Mouse (Mus musculus) neural tube, embryonic 12.5 days (tissue): ENCODE data around the gene Rpl23. TPM values are rescaled to one million over a fixed set of nuclear protein-coding genes. Genes with fewer than 3 reads are reported as not detected.
A peak's percentile ranks its signal among the peaks of the same experiment; 100 is the strongest.
"Not testable (repeated sequence)": the region's sequence is repeated elsewhere in the genome, so short reads cannot be mapped to it uniquely, and the experiment has no call there.

Experiments used
- ATAC-seq: fragments of 200-750 bp; cut with Nextera tagmentation; 2 replicates; pipeline ENCODE4 v1.8.0; 2017; ENCODE audit warnings: low read depth, mild to moderate bottlenecking, moderate TSS enrichment, moderate library complexity; ENCODE audit not compliant: low FRiP score
- H3K27ac ChIP-seq: fragments of 300-500 bp; sonication (generic); 2 replicates; pipeline ENCODE4 v1.5.1; 2016
- H3K27me3 ChIP-seq: fragments of 300-500 bp; sonication (generic); replicated peaks from 2 replicates; pipeline ENCODE4 v1.6.1; 2016; ENCODE audit warnings: mild to moderate bottlenecking
- H3K36me3 ChIP-seq: fragments of 300-500 bp; sonication (generic); 2 replicates; pipeline ENCODE4 v1.6.1; 2016; ENCODE audit warnings: mild to moderate bottlenecking
- H3K4me1 ChIP-seq: fragments of 300-500 bp; sonication (generic); 2 replicates; pipeline ENCODE4 v1.6.1; 2016
- H3K4me2 ChIP-seq: fragments of 300-500 bp; sonication (generic); replicated peaks from 2 replicates; pipeline ENCODE4 v1.6.1; 2016; ENCODE audit warnings: mild to moderate bottlenecking
- H3K4me3 ChIP-seq: fragments of 300-500 bp; sonication (generic); 2 replicates; pipeline ENCODE4 v1.5.1; 2016
- H3K9ac ChIP-seq: fragments of 300-500 bp; sonication (generic); 2 replicates; pipeline ENCODE4 v1.6.1; 2016; ENCODE audit warnings: mild to moderate bottlenecking
- H3K9me3 ChIP-seq: fragments of 300-500 bp; sonication (generic); 2 replicates; pipeline ENCODE4 v1.6.1; 2016; ENCODE audit warnings: mild to moderate bottlenecking
- WGBS: fragments of 180-500 bp; shearing (Covaris S2); methylation state at CpG from one replicate; pipeline ENCODE4 v1.1.7; 2016; 5-methylcytosine and 5-hydroxymethylcytosine counted together
- polyA plus RNA-seq: library from polyadenylated mRNA; unstranded; fragments of >200 nt; fragmentation: Nextera tagmentation; extraction: Ambion mirVana; gene quantifications from 2 replicates; pipeline ENCODE4 v1.2.1, GENCODE M21; 2016

Gene Rpl23
- polyA plus RNA-seq, 1 experiment from 2014 or later, result 369 TPM

DNA sequence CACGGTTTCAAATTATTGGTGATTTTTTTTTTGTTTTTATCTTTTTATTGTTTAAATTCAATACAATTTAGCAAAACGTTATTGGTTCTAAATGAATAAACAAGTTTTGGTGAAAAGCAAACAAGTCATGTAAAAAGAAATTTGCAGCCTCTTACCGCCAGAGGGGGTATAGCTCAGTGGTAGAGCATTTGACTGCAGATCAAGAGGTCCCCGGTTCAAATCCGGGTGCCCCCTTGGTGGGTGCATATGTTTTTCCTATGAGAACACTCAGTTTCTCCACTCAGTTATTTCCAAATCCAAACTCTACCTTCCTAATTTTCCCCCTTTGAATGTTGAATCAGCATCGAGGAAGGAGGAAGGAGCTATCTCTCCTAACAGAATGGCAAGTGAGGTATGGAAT, 14.7 kb upstream of the Rpl23 start:
- no peaks in the 10 kb centered on the region for H3K27me3 ChIP-seq
- H3K9ac ChIP-seq, result no peak overlapping the region
- no peaks in the 10 kb centered on the region for H3K36me3 ChIP-seq
- no peaks in the 10 kb centered on the region for H3K9me3 ChIP-seq
- no peak for ATAC-seq
- H3K4me2 ChIP-seq, result no peak overlapping the region
- WGBS, result 7% methylated on average over 6 of the region's 6 CpGs
- peaks cover 13% of the 10 kb centered on the region for H3K4me1 ChIP-seq
- no peak overlapping the region for H3K4me3 ChIP-seq
- no peak overlapping the region for H3K27ac ChIP-seq

DNA sequence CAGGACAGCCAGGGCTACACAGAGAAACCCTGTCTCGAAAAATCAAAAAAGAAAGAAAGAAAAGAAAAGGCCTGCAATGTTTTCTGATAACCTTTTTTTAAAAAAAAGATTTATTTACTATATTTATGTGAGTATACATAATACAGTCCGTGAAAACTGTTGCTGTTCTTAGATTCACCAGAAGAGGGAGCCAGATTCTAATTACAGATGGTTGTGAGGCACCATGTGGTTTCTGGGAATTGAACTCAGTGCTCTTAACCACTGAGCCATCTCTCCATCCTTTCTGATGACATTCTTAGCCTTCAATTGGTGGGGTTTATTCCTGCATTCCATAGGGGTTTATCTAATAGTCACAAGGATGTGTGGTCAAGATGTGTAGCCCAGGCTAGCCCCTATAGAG, 10.9 kb upstream of the Rpl23 start:
- Histone ChIP-seq H3K4me1 (no peaks in the 10 kb centered on the region), H3K9me3 (no peaks in the 10 kb centered on the region), H3K36me3 (no peaks in the 10 kb centered on the region), H3K27me3 (no peaks in the 10 kb centered on the region), H3K4me2 (no peak overlapping the region), H3K4me3 (no peak overlapping the region), H3K27ac (no peak overlapping the region), H3K9ac (no peak overlapping the region)
- 4% methylated on average over 2 of the region's 2 CpGs for WGBS
- ATAC-seq, result no peak

DNA sequence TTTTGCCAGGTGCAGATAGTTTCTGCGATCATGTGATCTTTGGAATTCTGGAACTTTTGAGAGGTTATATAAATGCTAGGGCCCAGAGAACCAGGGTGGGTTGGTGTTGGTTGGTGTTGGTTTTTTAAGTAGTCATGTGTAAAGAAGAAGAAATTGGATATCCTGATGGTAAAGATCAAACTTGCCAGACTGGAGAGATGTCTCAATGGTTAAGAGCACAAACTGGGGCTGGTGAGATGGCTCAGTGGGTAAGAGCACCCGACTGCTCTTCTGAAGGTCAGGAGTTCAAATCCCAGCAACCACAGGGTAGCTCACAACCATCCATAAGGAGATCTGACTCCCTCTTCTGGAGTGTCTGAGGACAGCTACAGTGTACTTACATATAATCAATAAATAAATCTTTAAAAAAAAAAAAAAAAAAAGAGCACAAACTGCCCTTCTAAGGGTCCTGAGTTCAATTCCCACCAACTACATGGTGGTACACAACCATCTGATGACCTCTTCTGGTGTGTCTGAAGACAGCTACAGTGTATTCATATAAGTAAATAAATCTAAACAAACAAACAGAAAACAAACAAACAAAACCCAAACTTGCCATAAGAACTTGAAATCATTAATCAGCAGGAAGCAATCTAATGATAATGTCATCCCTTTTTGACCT, 8.7 kb upstream of the Rpl23 start:
- H3K9ac ChIP-seq, H3K27me3 ChIP-seq, H3K36me3 ChIP-seq, H3K4me3 ChIP-seq, ATAC-seq, H3K27ac ChIP-seq, H3K4me1 ChIP-seq, H3K4me2 ChIP-seq, H3K9me3 ChIP-seq: not testable (repeated sequence)
- 84% methylated on average over 2 of the region's 2 CpGs for WGBS

DNA sequence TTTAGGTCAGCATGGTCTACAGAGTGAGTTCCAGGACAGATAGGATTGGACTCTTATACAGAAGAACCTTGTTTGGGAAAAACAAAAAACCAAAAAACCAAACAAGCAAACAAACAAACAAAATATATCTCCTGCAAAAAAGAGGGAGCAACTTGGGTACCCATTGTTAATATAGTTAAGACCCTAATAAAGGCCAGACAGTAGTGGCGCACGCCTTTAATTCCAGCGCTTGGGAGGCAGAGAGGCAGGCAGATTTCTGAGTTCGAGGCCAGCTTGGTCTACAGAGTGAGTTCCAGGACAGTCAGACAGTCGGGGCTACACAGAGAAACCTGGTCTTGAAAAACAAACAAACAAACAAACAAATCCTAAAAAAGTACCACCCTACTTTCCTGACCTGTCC, 7.5 kb upstream of the Rpl23 start:
- Histone ChIP-seq H3K36me3 (no peaks in the 10 kb centered on the region), H3K9ac (no peak overlapping the region), H3K4me3 (no peak overlapping the region), H3K27me3 (no peaks in the 10 kb centered on the region), H3K4me1 (no peaks in the 10 kb centered on the region), H3K27ac (no peak overlapping the region), H3K9me3 (no peaks in the 10 kb centered on the region), H3K4me2 (no peak overlapping the region)
- 80% methylated on average over 5 of the region's 5 CpGs for WGBS
- no peak for ATAC-seq

DNA sequence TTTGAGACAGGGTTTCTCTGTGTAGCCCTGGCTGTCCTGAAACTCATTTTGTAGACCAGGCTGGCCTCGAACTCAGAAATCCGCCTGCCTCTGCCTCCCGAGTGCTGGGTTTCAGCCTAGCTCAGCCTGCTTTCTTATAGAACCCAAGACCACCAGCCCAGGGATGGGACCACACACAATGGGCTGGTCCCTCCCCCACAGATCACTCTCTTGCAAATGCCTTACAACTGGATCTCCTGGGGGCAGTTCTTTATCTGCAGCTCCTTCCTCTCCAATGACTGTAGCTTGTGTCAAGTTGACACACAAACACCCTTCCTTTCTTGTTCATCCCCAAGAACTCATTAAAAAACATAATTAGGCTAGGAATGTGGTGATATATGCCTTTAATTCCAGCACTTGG, 5.7 kb upstream of the Rpl23 start:
- no peak overlapping the region for H3K9ac ChIP-seq
- no peak overlapping the region for H3K4me3 ChIP-seq
- no peaks in the 10 kb centered on the region for H3K27me3 ChIP-seq
- 0 out of 2 replicates have a peak, but pooled peaks cover 2% of the 10 kb centered on the region for H3K4me1 ChIP-seq
- ATAC-seq, result no peak
- WGBS, result 88% methylated on average over 3 of the region's 3 CpGs
- H3K36me3 ChIP-seq, result no peaks in the 10 kb centered on the region
- H3K4me2 ChIP-seq, result no peak overlapping the region
- no peak overlapping the region for H3K27ac ChIP-seq
- H3K9me3 ChIP-seq, result no peaks in the 10 kb centered on the region

DNA sequence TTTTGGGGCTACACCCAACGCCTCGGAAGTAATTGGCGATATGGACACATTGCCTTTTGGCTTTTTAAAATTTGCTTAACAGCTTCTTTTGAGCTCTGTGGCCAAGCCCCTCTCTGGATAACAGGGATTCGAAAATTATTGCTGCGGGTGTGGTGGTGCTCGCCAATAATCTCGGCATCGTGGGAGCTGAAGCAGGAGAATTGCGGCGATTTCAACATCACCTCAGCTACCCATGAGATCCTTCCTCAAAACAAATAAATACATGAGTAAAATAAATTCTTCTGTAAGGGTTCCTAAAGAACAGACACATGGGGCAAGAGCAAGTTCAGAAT, 293 bp upstream of the Rpl23 start:
- WGBS, result under 1% methylated on average over 10 of the region's 10 CpGs
- Histone ChIP-seq H3K27me3 (no peaks in the 10 kb centered on the region), H3K9ac (peak overlapping the region; percentile 62), H3K4me3 (peak overlapping the region; percentile 71), H3K4me2 (peak overlapping the region; percentile 77), H3K4me1 (peaks cover 18% of the 10 kb centered on the region), H3K9me3 (no peaks in the 10 kb centered on the region), H3K36me3 (peaks cover 32% of the 10 kb centered on the region), H3K27ac (no peak overlapping the region)
- 0 out of 2 replicates have a peak, but pooled peaks have one; percentile 4 for ATAC-seq

DNA sequence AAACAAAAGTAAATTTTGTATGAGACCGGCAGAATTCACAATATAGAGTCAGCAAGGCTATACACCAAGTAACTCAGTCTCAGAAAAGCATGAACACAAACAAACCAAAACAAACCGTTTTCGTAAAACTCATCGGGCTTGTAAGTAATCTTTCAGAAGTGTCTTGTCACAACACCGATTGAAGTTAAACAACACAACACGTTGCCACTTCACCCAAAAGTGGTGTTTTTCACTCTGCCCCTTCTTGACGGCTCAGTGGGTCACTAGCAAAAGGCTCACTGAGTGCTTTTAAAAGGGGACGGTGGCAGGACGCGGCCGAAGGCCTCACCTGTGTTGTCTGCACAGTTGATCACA, 782 bp downstream of the Rpl23 start:
- 2% methylated on average over 11 of the region's 11 CpGs for WGBS
- H3K4me2 ChIP-seq, result peak overlapping the region; percentile 77
- peaks cover 18% of the 10 kb centered on the region for H3K4me1 ChIP-seq
- ATAC-seq, result 0 out of 2 replicates have a peak, but pooled peaks have one; percentile 42
- H3K27ac ChIP-seq, result no peak overlapping the region
- H3K9ac ChIP-seq, result peak overlapping the region; percentile 95
- H3K36me3 ChIP-seq, result peaks cover 43% of the 10 kb centered on the region
- H3K4me3 ChIP-seq, result peak overlapping the region; percentile 71
- H3K27me3 ChIP-seq, result no peaks in the 10 kb centered on the region
- no peaks in the 10 kb centered on the region for H3K9me3 ChIP-seq

DNA sequence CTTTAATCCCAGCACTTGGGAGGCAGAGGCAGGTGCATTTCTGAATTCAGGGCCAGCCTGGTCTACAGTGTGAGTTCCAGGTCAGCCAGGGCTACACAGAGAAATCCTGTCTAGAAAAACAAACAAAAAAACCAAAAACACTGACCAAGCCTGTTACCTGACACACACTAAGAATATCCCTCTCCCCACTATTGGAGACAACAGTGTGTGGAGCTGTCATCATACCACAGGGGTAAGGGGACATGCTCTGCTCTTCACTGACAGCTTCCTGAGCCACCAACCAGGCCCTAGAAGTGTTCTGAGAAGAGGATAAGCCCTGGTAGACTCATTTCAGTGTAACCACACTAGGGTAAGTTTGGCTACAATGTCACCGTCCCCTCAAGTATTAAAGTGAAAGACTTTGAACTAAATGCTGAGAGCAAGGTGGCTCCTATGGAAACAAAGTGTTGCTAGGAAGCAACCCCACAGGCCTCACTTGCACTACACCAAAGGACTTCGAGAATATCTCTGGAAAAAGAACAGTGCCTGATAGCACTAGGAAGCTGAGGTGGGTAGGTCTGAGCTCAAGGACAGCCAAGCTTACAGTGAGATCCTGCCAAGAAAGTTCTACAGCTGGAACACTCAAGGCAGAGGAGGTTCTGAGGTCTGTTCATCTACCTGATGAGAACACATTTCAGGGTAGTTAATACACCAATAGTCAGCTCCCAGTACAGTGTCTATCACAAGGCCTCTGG, 2.1 kb downstream of the Rpl23 start:
- Histone ChIP-seq H3K9ac (peak overlapping the region; percentile 95), H3K36me3 (peaks cover 53% of the 10 kb centered on the region), H3K4me1 (peaks cover 18% of the 10 kb centered on the region), H3K4me3 (peak overlapping the region; percentile 13; the same call in 1 of the 2 replicates), H3K27ac (no peak overlapping the region), H3K4me2 (peak overlapping the region; percentile 77), H3K9me3 (no peaks in the 10 kb centered on the region), H3K27me3 (no peaks in the 10 kb centered on the region)
- ATAC-seq, result no peak
- WGBS, result 87% methylated on average over 2 of the region's 2 CpGs

DNA sequence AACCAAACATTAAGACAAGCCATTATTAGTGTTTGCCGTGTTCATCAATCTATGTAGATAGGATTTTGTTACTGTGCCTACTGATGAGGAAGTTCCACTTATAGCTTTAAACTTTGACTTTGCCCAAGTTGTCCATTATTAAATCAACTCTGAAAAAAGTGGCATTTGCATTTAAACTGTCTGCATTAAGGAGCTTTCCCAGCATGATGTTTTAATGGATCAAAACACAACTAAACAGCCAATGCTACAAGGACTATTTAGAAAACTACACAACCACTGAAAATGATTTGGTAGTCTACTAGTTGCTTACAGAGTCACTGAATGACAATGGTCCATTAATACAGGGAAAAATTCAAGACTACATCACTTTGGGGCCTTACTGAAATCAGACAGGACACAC, 3.3 kb downstream of the Rpl23 start:
- Histone ChIP-seq H3K9ac (no peak overlapping the region), H3K4me1 (peaks cover 18% of the 10 kb centered on the region), H3K27ac (no peak overlapping the region), H3K36me3 (peaks cover 55% of the 10 kb centered on the region), H3K27me3 (no peaks in the 10 kb centered on the region), H3K4me3 (no peak overlapping the region), H3K9me3 (no peaks in the 10 kb centered on the region), H3K4me2 (no peak overlapping the region)
- ATAC-seq, result no peak
- WGBS, result 98% methylated on average over 1 of the region's 1 CpGs

DNA sequence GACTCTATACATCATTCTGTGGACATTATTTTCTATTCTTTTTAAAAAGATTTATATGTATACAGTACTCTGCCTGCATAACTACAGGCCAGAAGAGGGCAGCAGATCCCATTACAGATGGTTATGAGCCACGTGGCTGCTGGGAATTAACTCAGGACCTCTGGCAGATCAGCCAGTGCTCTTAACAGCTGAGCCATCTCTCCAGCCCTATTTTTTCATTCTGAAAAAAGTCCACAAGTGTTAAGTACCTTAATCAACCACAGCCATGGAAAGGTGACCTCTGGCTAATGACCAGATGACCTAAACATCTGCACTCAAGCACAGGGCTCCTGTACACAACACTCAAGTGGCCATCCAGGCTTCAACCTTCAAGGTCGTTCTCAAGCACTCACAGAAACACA, 5.1 kb downstream of the Rpl23 start:
- Histone ChIP-seq H3K27ac (no peak overlapping the region), H3K4me1 (peaks cover 13% of the 10 kb centered on the region), H3K9me3 (no peaks in the 10 kb centered on the region), H3K4me3 (no peak overlapping the region), H3K9ac (no peak overlapping the region), H3K36me3 (peaks cover 55% of the 10 kb centered on the region), H3K27me3 (no peaks in the 10 kb centered on the region), H3K4me2 (no peak overlapping the region)
- ATAC-seq, result no peak
- 54% methylated on average over 2 of the region's 2 CpGs for WGBS

DNA sequence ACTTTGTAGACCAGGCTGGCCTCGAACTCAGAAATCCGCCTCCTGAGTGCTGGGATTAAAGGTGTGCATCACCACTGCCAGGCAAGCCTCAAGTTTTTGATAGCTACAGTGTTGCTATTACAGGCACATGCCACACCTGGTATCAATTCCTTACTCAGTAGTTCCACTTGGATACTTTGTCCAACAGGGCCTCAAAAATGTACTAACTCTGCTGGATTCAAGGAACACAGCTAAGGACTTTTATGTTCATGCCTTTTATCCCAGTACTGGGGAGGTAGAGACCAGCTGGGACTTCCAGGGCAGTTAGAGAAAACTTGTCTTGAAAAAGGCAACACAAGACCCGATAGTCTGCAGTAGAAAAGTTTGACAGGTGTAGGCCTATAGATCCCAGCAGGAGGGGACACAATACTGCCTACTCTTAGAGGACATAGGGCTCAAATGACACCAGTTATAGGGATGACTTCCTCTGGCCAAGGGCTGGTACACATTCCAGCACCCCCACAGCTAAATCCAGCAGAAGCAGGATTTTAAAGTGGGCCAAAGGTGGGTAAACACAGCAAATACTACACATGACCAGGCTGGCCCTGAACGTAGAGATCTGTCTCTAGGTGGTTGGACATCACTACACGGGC, 5.6 kb downstream of the Rpl23 start:
- no peak overlapping the region for H3K4me3 ChIP-seq
- no peaks in the 10 kb centered on the region for H3K9me3 ChIP-seq
- 61% methylated on average over 5 of the region's 5 CpGs for WGBS
- no peaks in the 10 kb centered on the region for H3K27me3 ChIP-seq
- no peak overlapping the region for H3K4me2 ChIP-seq
- H3K4me1 ChIP-seq, result peaks cover 13% of the 10 kb centered on the region
- H3K36me3 ChIP-seq, result peaks cover 55% of the 10 kb centered on the region
- H3K27ac ChIP-seq, result no peak overlapping the region
- no peak for ATAC-seq
- no peak overlapping the region for H3K9ac ChIP-seq

DNA sequence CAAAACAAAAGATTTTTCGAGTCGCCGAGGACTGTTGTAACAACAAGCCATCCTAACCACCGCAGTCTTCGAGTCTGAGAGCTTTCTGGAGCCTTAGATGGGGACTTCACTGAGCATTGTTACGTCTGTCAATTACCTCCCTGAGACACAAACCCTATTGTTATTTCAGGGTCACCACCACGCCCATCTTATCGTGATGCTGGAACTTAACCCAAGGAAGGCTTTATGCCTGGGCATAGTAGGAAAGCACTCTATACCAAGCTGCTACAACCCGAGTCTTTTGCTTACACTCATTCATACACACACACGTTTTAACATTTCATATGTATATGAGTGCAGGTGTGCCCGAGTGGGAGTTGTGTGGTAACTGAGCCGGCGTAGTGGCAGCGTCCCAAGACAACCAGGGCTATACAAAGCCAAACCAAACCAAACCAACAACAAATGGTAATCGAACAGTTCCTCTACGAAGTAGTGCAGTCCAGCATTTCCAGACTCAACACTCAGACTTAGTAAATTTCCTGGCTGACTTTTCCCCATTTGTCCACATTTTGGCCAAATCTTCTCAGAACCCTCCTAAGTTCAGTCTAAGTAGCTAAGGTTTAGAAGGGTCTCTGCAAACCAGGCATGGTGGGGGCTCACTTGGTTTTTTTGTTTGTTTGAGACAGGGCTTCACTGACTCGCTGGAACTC, 6.3 kb downstream of the Rpl23 start, which contains the start of gene 1700001P01Rik:
Gene 1700001P01Rik, minus strand, starts transcription at position 111 of the 689 bp plus-strand sequence.
- no peaks in the 10 kb centered on the region for H3K9me3 ChIP-seq
- ATAC-seq, result no peak
- peaks cover 12% of the 10 kb centered on the region for H3K4me1 ChIP-seq
- no peak within 1 kb of the TSS for H3K4me2 ChIP-seq
- no peaks in the 10 kb centered on the region for H3K27me3 ChIP-seq
- no peak within 1 kb of the TSS for H3K27ac ChIP-seq
- no peak within 1 kb of the TSS for H3K9ac ChIP-seq
- peaks cover 55% of the 10 kb centered on the region for H3K36me3 ChIP-seq
- 43% methylated on average over 17 of the region's 17 CpGs for WGBS
- no peak within 1 kb of the TSS for H3K4me3 ChIP-seq
